Mouse (Mus musculus) cortical plate, adult 2 months (tissue): Measurements from ENCODE around the gene Ppp1r27.

Experiments used
- CTCF ChIP-seq: fragments of 200-500 bp; IDR thresholded peaks from 2 replicates; pipeline ENCODE4 v1.5.1; 2011; ENCODE audit warnings: mild to moderate bottlenecking, control low read depth, low read length; ENCODE audit not compliant: insufficient read depth; ENCODE audit errors: extremely low read depth
- POLR2A ChIP-seq: fragments of 200-500 bp; IDR thresholded peaks from 2 replicates; pipeline ENCODE4 v1.6.1; 2011; ENCODE audit warnings: mild to moderate bottlenecking, low read length, control low read depth; ENCODE audit not compliant: insufficient read depth; ENCODE audit errors: extremely low read depth

- TF ChIP-seq POLR2A (no peak), CTCF (no peak)
Measured at GRCm38 (mm10) chr11:120545964-120546363, 5.0 kb downstream of the Ppp1r27 start.
